Mouse (Mus musculus): ENCODE results near the gene Ryr1. TPM values are rescaled to one million over a fixed set of nuclear protein-coding genes. Genes with fewer than 3 reads are reported as not detected.
A peak's percentile ranks its signal among the peaks of the same experiment; 100 is the strongest.

The Ryr1 gene
- polyA plus RNA-seq, 3 experiments from 2014 or later: 0.05 to 0.16 TPM; not detected in 1

DNA sequence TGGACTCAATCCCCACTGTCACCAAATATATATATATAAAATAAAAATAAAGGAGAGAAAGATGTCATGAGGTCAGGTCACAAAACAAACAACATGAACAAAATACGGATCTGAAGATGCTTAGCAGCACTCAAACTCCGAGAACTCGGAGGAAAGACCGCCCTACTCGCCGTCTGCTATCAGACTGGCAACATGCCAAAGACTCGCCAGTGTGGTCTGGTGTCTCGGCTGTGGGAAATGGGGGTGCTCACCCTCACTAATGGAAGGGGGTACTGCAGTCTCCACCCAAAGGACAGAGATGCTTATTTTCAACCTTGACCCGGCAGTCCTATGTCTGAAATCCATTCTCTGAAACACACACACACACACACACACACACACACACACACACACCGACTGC lies 93.3 kb downstream of the Ryr1 start:
- no peak for ATAC-seq

DNA sequence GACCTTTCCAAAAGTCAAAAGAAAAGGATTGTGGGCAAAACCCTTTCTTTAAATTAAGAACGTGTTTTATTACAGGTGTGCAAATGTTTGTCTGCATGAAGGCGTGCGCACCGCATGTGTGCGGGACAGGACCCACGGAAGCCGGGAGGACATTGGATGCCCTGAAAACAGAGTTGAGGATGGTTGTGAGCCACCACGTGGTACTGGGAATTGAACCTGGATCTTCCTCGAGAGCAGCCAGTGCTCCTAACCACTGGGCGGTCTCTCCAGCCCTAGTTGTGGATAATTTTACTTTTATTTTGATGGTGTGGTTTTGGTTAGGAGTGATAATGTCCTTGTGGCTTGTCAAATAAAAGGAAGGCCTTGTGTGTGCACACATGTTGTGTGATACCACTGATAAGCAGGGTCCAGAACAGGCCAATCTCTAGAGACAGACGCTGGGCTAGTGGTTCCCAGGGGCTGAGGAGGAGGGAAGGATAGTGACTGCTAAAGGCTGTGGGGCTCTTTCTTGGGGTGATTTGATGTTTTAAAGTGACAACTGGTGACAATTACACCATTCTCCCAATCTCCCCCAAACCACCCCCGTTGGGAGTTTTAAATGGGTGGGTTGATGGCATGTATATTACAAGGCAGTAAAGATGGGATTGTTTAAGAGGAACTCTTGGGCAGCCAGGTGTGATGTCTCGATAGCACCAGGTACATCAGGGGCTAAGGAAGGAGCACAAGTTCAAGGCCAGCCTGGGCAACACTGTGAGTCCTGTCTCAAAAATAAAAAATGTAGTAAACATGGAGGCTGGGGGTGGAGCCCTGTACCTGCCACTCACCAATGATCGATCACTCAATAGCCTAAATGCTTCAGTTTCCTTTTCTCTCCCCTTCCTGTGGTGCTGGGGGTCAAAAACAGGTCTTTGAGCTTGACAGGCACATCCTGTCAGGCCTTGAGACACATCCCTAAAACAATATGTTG lies 95.0 kb downstream of the Ryr1 start:
- no peak for ATAC-seq

DNA sequence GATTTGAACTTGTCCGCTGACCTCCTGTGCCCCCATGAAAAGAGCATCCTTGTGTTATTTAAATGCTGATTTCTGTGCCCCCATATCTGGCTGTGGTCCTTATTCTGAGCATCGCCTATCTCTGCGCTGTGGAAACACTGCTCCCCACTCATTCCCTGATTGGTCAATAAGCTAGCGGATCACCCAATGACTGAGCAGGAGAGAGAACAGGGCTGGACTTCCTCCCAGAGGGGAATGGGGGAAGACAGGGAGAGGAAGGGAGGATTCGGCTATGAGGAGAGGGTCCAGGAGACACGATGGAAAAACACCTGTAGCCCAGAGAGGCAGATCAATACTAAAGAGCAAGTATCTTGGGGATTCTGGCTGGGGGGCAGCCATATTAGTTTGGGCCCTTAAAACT lies 96.2 kb downstream of the Ryr1 start:
- no peak for ATAC-seq

DNA sequence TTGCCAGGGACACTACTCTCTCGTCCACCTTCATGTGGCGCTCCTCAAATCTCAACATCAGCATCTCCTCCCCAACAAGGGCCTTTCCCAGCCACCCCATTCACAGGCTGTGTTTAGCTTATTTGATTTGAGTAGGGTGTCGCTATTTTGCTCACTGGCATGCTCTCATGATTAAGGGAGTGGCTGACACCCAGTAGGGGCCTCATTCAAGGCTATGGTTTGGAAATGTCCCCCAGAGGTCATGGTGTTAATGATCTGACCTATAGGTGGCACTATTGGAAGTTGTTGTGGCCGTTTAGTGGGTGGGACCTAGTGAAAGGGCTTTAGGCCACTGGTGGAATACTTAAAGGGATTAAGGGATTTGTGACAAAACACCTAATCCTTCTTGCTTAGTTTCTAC lies 98.2 kb downstream of the Ryr1 start:
- ATAC-seq: no peak

- peak; percentile 59 for ATAC-seq
These were observed 98.8 kb downstream of the Ryr1 start for GRCm38 (mm10) chr7:29026195-29026594.

DNA sequence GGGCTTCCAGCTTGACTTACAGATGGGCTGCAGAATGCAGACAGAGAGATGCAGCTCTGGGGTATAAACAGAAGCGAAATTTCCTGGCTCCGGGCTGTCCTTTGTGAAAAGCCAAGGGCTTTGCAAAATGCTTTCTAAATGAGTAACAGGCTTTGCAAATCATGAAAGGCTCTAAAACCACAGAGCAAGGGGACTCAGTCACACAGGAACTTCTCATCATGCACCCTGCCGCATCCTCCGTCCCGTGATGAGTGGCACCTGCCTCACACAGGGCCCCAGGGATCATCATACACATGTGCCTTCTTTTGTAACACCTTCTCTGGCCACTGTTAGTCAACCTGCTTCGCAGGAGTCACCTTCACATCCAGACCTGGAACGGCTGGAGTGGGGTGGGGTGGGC lies 99.4 kb downstream of the Ryr1 start:
- ATAC-seq: peak; percentile 90

DNA sequence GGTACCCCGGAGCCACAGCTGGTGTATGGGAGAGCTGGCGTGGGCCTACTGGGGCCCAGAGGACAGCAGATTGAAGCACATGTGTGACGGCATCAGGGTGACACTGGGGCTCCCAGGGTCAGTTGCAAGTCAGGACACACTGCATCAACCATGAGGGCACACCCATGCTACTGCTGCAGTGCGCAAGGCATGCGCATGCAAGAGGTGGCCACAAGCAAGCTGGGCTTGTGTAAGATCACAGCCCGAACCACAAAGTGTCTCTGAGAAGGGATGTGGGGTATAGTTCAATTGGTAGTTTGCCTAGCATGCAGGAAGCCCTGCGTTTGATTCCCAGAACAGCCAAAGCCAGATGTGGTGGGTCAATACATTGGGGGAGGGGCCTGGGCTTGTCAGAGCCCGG lies 101.5 kb downstream of the Ryr1 start:
- no peak for ATAC-seq

DNA sequence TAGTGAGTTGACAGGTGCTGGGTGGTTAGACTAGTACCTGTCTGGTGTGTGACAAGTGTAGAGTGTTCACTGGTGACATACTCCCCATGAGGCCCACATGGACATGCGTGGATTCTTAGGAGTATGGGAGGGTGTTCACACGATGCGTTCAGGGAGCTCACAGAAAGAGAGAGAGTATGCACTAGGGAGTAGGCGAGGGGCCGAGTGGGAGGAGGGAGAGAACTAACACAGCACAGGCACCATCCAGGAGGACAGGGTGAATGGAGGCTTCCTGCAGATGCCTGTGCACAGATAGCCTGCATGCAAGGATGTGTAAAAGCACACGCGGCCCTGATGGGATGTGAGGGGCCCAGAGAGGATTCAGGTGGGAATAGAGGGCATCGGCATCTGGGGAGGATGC lies 102.5 kb downstream of the Ryr1 start:
- no peak for ATAC-seq

DNA sequence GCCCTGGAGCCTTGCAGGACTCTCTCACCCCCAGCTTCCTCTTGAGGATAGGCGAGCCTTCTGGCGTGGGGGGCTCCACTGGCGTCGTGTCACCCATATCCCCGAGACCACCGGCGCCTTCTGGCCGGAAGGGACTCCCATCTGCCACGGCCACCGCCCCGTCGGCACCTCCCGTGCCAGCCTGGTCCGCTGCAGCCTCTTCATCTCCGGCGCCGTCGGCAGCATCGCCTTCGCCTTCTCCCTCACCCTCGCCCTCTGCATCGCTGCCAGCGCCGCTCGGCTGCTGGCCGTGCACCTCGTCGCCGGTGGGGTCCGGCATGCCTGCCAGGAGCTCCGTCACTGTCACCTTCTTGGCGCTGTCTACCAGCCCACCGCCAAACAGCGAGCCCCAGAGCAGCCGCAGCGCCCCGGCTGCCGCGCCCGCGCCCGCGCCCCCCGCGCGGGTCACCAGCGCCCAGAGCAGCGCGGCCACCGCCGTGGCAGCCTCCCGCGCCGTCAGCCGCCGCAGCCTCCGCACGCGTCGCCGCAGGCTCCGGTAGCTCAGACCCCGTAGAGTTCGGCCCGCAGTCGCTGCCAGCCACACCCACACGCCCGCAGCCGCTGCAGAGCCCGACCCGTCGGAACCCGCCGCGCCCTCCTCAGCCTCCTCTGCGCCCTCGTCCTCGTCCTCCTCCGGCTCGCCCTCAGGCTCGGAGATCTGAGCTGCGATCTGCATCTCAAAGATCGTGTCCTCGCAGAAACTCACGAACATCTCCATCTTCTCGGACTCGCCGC lies 105.3 kb downstream of the Ryr1 start:
- ATAC-seq: no peak

- no peak for ATAC-seq
These were observed 107.8 kb downstream of the Ryr1 start for GRCm38 (mm10) chr7:29017222-29017621.

DNA sequence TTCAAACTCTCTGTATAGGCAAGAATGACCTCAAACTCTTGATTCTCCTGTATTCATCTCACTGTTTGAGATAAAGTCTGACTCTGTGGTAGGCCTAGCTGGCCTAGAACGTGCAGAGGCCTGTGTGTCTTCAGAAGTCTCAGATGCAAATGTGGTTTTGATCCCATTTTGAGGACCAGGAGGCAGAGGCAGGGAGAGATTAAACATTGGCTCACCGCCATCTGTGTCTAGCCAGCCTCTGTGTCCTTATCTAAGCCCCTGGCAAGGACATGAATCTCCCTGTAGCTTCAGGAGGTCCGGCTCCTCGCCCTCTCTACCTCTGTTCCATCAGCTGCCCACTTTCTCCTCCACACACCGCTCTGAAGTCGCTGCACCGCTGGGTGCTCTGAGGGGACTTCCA lies 108.5 kb downstream of the Ryr1 start:
- no peak for ATAC-seq

DNA sequence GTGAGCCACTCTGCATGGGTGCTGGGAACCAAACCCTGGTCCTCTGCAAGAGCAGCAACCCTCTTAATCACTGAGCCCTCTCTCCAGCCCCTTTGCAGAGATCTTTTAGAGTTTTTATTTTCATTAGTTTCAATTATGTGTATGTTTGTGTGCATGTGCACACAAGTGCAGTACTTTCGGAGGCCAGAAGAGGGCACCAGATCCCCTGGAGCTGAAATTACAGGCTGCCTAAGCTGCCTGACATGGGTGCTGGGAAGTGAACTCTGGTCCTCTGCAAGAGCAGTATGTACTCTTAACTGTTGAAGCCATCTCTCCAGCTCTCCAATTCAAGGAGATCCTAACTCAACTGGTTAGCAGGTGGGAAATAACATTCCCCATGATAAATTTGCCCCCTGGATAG lies 110.0 kb downstream of the Ryr1 start:
- ATAC-seq: no peak

GRCm38 (mm10) chr7:29008714-29009113 lies 116.3 kb downstream of the Ryr1 start:
- no peak for ATAC-seq

- ATAC-seq: no peak
These were observed 116.8 kb downstream of the Ryr1 start for GRCm38 (mm10) chr7:29008171-29008570.

DNA sequence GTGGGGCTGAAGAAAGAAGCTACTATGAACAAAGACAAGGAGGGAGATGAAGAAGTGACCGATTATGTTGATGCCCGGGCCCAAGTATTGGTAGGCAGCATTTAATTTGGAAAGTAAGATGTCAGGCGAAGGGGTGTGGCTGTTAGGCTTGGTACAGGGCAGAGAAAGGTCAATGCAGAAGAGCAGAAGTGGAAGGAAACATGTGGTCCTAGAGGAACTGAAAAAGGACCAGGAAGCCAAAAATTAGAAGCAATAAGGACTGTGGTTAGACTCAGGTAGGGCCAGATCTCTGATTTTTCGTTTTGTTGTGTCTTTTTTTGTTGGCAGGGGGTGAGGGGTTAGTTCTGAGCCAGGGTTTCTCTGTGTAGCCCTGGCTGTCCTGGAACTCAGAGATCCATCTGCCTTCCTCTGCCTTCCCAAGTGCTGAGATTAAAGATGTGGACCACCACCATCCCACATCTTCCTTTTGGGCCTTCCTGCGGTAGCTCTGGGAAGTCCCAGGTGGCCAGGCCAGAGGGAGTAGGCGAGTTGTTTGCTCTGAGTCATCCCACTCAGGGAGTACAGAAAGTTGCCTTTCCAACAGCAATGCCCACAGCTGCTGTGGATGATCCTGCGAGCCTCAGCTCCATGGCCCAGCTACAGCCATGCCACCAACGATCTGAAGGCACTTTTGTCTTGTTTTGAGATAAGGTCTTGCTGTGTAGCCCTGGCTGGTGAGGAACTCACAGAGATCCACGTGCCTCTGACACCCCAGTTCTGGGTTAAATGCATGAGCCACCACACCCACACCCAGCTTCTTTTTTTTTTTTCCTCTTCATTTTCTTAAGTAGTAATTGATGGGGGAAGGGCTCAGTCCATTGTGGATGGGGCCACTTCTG lies 117.5 kb downstream of the Ryr1 start:
- no peak for ATAC-seq

DNA sequence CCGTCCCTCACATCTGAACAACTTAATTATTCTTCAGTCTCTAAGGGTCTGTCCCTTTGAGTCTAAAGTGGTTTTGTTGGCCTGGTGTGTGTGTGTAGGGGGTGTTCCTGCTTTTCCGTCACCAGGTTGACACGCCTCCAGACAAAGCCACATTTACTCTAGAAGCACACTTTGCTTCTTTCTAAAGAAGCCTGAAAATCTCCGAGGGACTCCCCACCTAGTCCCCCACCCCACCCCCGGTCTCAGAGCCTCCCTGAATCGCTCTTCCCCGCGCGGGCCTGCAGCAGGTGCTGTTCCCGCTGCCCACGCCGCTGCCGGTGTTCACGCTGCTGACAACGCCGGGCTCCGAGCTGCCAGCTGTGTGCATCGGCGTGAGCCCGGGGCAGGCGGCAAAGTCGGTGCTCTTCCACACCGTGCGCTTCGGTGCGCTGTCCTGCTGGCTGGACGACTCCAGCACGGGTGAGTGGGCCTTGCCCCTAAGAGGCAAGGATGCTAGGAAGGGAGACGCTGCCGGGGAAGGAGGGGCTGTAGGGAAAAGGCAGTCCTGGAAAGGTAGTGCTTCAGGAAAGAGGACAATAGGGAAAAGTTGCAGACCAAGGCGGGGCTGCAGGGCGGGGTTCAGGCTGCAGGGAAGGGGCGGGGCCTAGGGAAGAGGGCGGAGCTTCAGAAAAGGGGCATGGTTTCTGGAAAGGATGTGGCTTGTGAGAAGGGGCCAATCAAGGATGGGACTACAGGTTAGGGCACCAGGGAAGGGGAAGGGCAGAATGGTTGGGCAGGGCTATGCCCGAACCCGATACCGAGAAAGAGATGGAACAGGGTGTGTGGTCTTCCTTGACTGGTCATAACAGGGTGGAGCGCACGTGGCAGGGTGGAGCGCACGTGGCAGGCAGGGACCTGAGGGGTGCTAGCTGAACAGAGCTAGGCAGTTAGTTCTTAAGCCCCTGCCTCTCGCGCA lies 124.1 kb downstream of the Ryr1 start:
- ATAC-seq: peak; percentile 84

DNA sequence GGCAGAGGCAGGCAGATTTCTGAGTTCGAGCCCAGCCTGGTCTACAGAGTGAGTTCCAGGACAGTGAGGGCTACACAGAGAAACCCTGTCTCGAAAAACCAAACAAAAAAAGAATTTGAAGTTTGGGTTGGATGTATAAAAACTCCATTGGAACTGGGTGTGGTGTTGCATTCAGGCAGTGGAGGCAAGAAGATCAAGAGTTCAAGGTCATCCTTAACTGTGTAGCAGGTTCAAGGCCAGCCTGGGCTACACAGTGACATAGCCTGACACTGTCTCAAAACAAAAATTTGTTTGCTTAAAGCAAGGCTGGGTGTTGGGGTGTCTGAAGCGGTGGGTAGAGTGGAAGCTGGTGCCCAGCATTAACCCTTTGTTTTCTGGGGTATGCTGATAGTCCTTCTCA lies 131.6 kb downstream of the Ryr1 start:
- ATAC-seq: no peak

DNA sequence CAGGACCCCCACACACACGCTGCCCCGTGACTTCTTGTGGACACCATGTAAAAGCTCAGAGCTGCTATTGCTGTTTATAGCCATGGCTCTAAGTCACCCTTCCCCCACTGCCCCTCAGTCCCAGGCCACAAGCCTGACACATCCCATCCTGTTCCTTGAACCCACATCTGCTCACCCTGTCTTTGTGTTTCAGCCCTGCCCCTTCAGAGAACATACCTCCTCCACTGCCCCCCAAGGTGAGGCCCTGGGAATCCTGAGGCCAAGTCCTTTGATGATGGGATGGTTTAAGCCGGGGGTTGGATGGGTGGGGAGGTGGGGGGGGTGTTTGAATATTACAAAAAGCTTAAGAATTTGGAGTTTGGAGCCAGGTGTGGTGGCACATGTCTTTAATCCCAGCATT lies 132.0 kb downstream of the Ryr1 start:
- no peak for ATAC-seq

DNA sequence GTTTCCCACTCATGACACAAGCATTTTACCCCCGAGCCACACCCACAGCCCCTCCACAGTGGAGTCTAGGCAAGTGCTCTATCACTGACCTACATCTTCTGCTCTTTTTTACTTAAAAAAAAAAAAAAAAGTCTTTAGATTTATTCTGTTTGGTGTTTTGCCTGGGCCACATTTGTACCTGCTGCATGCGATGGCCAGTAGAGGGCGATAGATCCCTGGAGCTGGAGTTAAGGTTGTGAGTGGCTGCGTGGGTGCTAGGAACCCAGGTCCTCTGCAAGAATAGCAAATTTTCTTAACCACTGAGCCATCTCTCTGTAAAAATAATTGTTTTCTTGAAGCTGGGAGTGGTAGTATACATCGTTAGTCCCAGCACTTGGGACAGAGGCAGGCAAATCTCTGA lies 133.4 kb downstream of the Ryr1 start:
- no peak for ATAC-seq

DNA sequence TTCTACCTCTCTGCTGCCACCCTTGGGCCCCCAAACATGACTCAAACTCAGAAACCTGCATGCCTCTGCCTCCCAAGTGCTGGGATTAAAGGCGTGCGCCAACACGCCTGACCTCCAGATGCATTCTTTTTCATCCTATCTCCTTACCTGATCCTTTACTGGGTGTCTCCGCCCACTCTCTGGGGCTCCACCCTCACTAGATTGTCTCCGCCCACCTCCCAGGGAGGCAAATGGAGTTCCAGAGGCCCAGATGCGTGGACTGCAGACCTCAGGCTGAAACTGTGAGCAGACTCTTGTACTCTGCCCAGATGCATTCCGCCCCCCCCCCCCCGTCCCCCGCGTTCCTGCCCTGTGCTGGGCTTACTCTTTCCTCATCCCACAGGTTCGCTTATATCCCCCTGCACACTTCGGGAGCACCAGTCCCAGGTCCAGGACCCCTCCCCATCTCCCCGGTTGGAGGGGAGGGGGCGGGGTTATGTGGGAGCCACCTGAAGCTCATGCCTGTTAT lies 134.2 kb downstream of the Ryr1 start:
- no peak for ATAC-seq

DNA sequence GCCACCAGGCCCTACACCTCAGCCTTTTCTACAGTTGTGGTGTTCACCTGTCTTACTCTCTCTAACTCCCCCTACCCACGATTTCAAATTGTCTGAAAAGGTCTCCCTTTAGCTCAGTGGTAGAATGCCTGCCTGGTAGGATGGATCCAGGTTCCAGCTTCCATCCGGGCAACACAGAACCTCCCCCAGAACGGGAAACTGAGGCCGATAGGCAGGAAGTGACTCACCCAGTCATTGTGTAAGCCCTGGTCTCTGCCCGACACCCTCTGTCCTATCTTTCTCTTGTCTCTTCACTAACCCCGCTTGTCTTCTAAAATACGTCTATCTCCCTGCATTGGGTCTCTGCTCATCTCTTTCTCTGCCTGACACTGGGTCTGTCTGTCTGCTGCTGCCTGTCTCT lies 139.8 kb downstream of the Ryr1 start:
- no peak for ATAC-seq

Measured in inflammation-experienced regulatory T-cells, adult 6 months (primary cell).